Mouse (Mus musculus) spleen, adult 12 weeks (tissue): ENCODE measurements around the gene Cdc27.
"Not testable (repeated sequence)": the region's sequence is repeated elsewhere in the genome, so short reads cannot be mapped to it uniquely, and the experiment has no call there.

Source experiments
- DNase-seq: peaks from one replicate; pipeline ENCODE4 v3.0.0; 2022; ENCODE audit warnings: low spot score

Gene Cdc27

GRCm38 (mm10) chr11:104570515-104570914, 20.1 kb upstream of the Cdc27 start:
- not testable (repeated sequence) for DNase-seq

- DNase-seq: no peak
Measured at GRCm38 (mm10) chr11:104568326-104568725, 17.9 kb upstream of the Cdc27 start.

GRCm38 (mm10) chr11:104567736-104568135, 17.3 kb upstream of the Cdc27 start:
- DNase-seq: no peak

- no peak for DNase-seq
Measured at GRCm38 (mm10) chr11:104566796-104567195, 16.4 kb upstream of the Cdc27 start.

GRCm38 (mm10) chr11:104566097-104566496, 15.7 kb upstream of the Cdc27 start:
- no peak for DNase-seq

- DNase-seq: no peak
Measured at GRCm38 (mm10) chr11:104565172-104565571, 14.8 kb upstream of the Cdc27 start.

GRCm38 (mm10) chr11:104563496-104563895, 13.1 kb upstream of the Cdc27 start:
- no peak for DNase-seq

GRCm38 (mm10) chr11:104560971-104561370, 10.6 kb upstream of the Cdc27 start:
- no peak for DNase-seq

- DNase-seq: no peak
Measured at GRCm38 (mm10) chr11:104558651-104559403, 8.4 kb upstream of the Cdc27 start.

- DNase-seq: no peak
Measured at GRCm38 (mm10) chr11:104558065-104558464, 7.6 kb upstream of the Cdc27 start.

GRCm38 (mm10) chr11:104549438-104550405, 698 bp downstream of the Cdc27 start:
- peak; percentile 34 for DNase-seq

GRCm38 (mm10) chr11:104547502-104547901, 2.9 kb downstream of the Cdc27 start:
- DNase-seq: no peak

GRCm38 (mm10) chr11:104544507-104544906, 5.9 kb downstream of the Cdc27 start:
- DNase-seq: no peak

- DNase-seq: not testable (repeated sequence)
Measured at GRCm38 (mm10) chr11:104543337-104543736, 7.1 kb downstream of the Cdc27 start.

GRCm38 (mm10) chr11:104539811-104540210, 10.6 kb downstream of the Cdc27 start:
- no peak for DNase-seq

GRCm38 (mm10) chr11:104537945-104538555, 12.4 kb downstream of the Cdc27 start:
- no peak for DNase-seq

- DNase-seq: no peak
Measured at GRCm38 (mm10) chr11:104536843-104537242, 13.6 kb downstream of the Cdc27 start.

GRCm38 (mm10) chr11:104525935-104526334, 24.5 kb downstream of the Cdc27 start:
- no peak for DNase-seq

- DNase-seq: no peak
Measured at GRCm38 (mm10) chr11:104512436-104512835, 38.0 kb downstream of the Cdc27 start.

GRCm38 (mm10) chr11:104510606-104511005, 39.8 kb downstream of the Cdc27 start:
- DNase-seq: peak; percentile 8

GRCm38 (mm10) chr11:104508455-104508854, 42.0 kb downstream of the Cdc27 start:
- no peak for DNase-seq

GRCm38 (mm10) chr11:104488292-104488691, 62.1 kb downstream of the Cdc27 start:
- no peak for DNase-seq
